Mouse (Mus musculus): Measurements from ENCODE around the gene Wnt5a. TPM values are rescaled to one million over a fixed set of nuclear protein-coding genes. Genes with fewer than 3 reads are reported as not detected.

The Wnt5a gene
- total RNA-seq, 2 experiments from 2014 or later, result not detected

GRCm38 (mm10) chr14:28542117-28542741 is 37.7 kb downstream of the Wnt5a start:
- ATAC-seq (replicated peaks; ENCODE audit: low FRiP score, low TSS enrichment, poor library complexity, severe bottlenecking), result no peak

GRCm38 (mm10) chr14:28561861-28562260 is 57.3 kb downstream of the Wnt5a start:
- no peak for ATAC-seq (replicated peaks; ENCODE audit: low FRiP score, low TSS enrichment, poor library complexity, severe bottlenecking)

All from megakaryocyte-erythroid progenitor cell, adult 5-6 weeks (primary cell).